Mouse (Mus musculus) spleen, adult 2 months (tissue): Measurements from ENCODE around the gene Gbx2. TPM values are rescaled to one million over a fixed set of nuclear protein-coding genes. Genes with fewer than 3 reads are reported as not detected.

Experiments used
- DNase-seq, 2 experiments: peaks; one replicate each; pipeline versions ENCODE4 v3.0.0 to v3.0.0-alpha.2; 2012 to 2021; ENCODE audit warnings: low spot score in 2 of 2, low read depth in 1 of 2
- H3K27ac ChIP-seq: fragments of 200-500 bp; 2 replicates; pipeline ENCODE4 v1.5.1; 2012; ENCODE audit warnings: low read length, inconsistent platforms; ENCODE audit not compliant: insufficient read depth
- H3K27me3 ChIP-seq: fragments of 200-500 bp; 2 replicates; pipeline ENCODE4 v1.6.1; 2012; ENCODE audit warnings: mild to moderate bottlenecking, moderate library complexity, low read length, inconsistent platforms; ENCODE audit not compliant: control insufficient read depth, insufficient read depth
- H3K36me3 ChIP-seq: fragments of 200-500 bp; 2 replicates; pipeline ENCODE4 v1.6.1; 2012; ENCODE audit warnings: mild to moderate bottlenecking, low read length, inconsistent platforms; ENCODE audit not compliant: control insufficient read depth, insufficient read depth
- H3K4me1 ChIP-seq: fragments of 200-500 bp; 2 replicates; pipeline ENCODE4 v1.6.1; 2011; ENCODE audit warnings: inconsistent platforms; ENCODE audit not compliant: control insufficient read depth, insufficient read depth, insufficient read length
- H3K4me3 ChIP-seq: fragments of 200-500 bp; 2 replicates; pipeline ENCODE4 v1.5.1; 2011; ENCODE audit warnings: mild to moderate bottlenecking, inconsistent platforms; ENCODE audit not compliant: insufficient read depth, insufficient read length; ENCODE audit errors: extremely low read depth
- CTCF ChIP-seq: fragments of 200-500 bp; IDR thresholded peaks from 2 replicates; pipeline ENCODE4 v1.5.1; 2011; ENCODE audit warnings: mild to moderate bottlenecking, inconsistent platforms; ENCODE audit not compliant: insufficient read depth, insufficient read length, insufficient replicate concordance; ENCODE audit errors: extremely low read depth
- POLR2A ChIP-seq: fragments of 200-500 bp; IDR thresholded peaks from 2 replicates; pipeline ENCODE4 v1.6.1; 2011; ENCODE audit warnings: low read depth, low read length, inconsistent platforms
- WGBS: fragments of 180-500 bp; shearing (Covaris S2); methylation state at CpG from one replicate; pipeline ENCODE4 v1.1.7; 2018; 5-methylcytosine and 5-hydroxymethylcytosine counted together
- polyA plus RNA-seq: library from polyadenylated mRNA; depleted of rRNA; stranded (reverse); fragments of >200 nt; gene quantifications from 2 replicates; pipeline ENCODE4 v1.2.3, GENCODE M21; 2012

Gbx2 gene
- polyA plus RNA-seq, 1 experiment = 1.5 TPM

- TF ChIP-seq CTCF = no peak
- TF ChIP-seq POLR2A = no peak
- Histone ChIP-seq H3K4me1 (no peaks in the 10 kb centered on the region), H3K27me3 (no peaks in the 10 kb centered on the region), H3K4me3 (no peak overlapping the region), H3K36me3 (no peaks in the 10 kb centered on the region), H3K27ac (no peak overlapping the region)
- 83% methylated on average over 4 of the region's 4 CpGs for WGBS
- DNase-seq = no peak
Observed at GRCm38 (mm10) chr1:89913611-89914010, 17.4 kb downstream of the Gbx2 start.

DNA sequence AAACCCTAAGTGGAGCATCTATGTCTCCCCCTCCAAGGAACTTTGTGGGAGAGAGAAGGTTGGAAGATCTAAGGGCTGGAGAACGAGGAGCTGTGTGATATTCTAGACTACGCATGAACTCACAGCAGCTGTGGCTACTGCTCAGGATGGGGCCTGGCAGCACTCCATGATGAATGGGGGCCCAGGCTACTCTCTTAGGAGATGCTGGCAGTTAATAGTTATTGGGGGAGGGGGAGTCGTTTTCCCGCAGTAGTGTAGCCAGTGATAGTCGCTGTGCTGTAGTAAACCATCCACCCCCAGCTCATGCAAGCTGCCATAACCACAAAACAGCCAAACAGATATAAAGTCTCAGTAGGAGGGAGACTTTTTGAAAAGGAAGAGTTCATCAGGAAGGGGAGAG, 18.6 kb downstream of the Gbx2 start:
- Histone ChIP-seq H3K36me3 (no peaks in the 10 kb centered on the region), H3K27ac (no peak overlapping the region), H3K4me1 (no peaks in the 10 kb centered on the region), H3K4me3 (no peak overlapping the region), H3K27me3 (no peaks in the 10 kb centered on the region)
- 66% methylated on average over 5 of the region's 5 CpGs for WGBS
- no peak for DNase-seq
- TF ChIP-seq POLR2A (no peak), CTCF (no peak)

- Histone ChIP-seq H3K36me3 (no peaks in the 10 kb centered on the region), H3K4me1 (no peaks in the 10 kb centered on the region), H3K27ac (no peak overlapping the region), H3K4me3 (no peak overlapping the region), H3K27me3 (no peaks in the 10 kb centered on the region)
- TF ChIP-seq POLR2A (no peak), CTCF (no peak)
- no peak for DNase-seq
- 87% methylated on average over 8 of the region's 8 CpGs for WGBS
Observed at GRCm38 (mm10) chr1:89909796-89910195, 21.2 kb downstream of the Gbx2 start.

- no peaks in the 10 kb centered on the region for H3K27me3 ChIP-seq
- H3K27ac ChIP-seq = no peak overlapping the region
- no peaks in the 10 kb centered on the region for H3K36me3 ChIP-seq
- no peak overlapping the region for H3K4me3 ChIP-seq
- TF ChIP-seq CTCF = no peak
- TF ChIP-seq POLR2A = no peak
- 73% methylated on average over 1 of the region's 1 CpGs for WGBS
- no peak for DNase-seq
- no peaks in the 10 kb centered on the region for H3K4me1 ChIP-seq
Observed at GRCm38 (mm10) chr1:89902641-89903040, 28.3 kb downstream of the Gbx2 start.

- Histone ChIP-seq H3K4me3 (no peak overlapping the region), H3K27me3 (no peaks in the 10 kb centered on the region), H3K4me1 (no peaks in the 10 kb centered on the region), H3K36me3 (no peaks in the 10 kb centered on the region), H3K27ac (no peak overlapping the region)
- no peak for TF ChIP-seq CTCF
- no peak for TF ChIP-seq POLR2A
- no peak for DNase-seq
- 42% methylated on average over 2 of the region's 2 CpGs for WGBS
Observed at GRCm38 (mm10) chr1:89902236-89902635, 28.7 kb downstream of the Gbx2 start.

GRCm38 (mm10) chr1:89901381-89901780, 29.6 kb downstream of the Gbx2 start:
- Histone ChIP-seq H3K4me3 (no peak overlapping the region), H3K27ac (no peak overlapping the region), H3K27me3 (no peaks in the 10 kb centered on the region), H3K36me3 (no peaks in the 10 kb centered on the region), H3K4me1 (no peaks in the 10 kb centered on the region)
- 75% methylated on average over 4 of the region's 4 CpGs for WGBS
- TF ChIP-seq CTCF (no peak), POLR2A (no peak)
- no peak for DNase-seq

DNA sequence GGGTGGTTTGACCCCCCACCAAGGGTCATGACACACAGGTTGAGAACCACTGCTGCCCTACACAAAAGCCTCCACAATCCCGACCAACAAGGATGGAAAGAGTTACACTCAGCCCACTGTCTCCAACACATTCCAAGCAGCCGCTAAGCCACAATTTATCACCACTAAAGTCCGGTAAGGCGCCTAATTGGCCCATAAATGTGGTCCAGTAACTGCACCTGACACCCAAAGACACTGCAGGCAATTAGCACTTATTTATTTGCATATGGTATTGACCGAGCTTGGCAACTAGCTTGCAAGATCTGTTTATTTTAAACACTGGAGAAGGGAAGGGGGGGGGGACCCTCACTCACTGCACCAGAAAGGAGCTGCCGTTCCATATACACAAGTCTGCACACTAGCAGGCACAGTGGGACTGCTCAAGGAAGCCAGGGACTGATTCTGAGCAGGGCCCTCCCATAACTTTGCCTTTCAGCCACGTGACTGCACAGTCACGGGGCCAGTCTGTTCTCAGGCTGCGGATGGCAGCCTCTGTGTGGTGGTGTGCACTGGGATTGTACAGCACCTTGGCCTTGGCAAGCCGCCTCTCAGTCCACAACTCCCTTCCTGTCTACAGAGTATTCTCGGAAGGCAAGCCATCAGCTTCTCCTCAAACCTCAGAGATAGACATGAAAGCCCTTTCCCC, 31.1 kb downstream of the Gbx2 start:
- TF ChIP-seq CTCF = no peak
- TF ChIP-seq POLR2A = no peak
- H3K4me3 ChIP-seq = no peak overlapping the region
- WGBS = 81% methylated on average over 11 of the region's 11 CpGs
- no peaks in the 10 kb centered on the region for H3K36me3 ChIP-seq
- H3K4me1 ChIP-seq = no peaks in the 10 kb centered on the region
- no peak overlapping the region for H3K27ac ChIP-seq
- no peak for DNase-seq
- no peaks in the 10 kb centered on the region for H3K27me3 ChIP-seq
